Mouse (Mus musculus) small intestine, adult 2 months (tissue): ENCODE data around the gene Prdx6. TPM values are rescaled to one million over a fixed set of nuclear protein-coding genes. Genes with fewer than 3 reads are reported as not detected.
A peak's percentile ranks its signal among the peaks of the same experiment; 100 is the strongest.

ENCODE experiments used
- H3K27ac ChIP-seq: fragments of 200-500 bp; 2 replicates; pipeline ENCODE4 v1.5.1; 2012; ENCODE audit warnings: low read depth, low read length, control low read depth, inconsistent platforms; ENCODE audit not compliant: insufficient read depth
- H3K27me3 ChIP-seq: fragments of 200-500 bp; 2 replicates; pipeline ENCODE4 v1.6.1; 2012; ENCODE audit warnings: mild to moderate bottlenecking, moderate library complexity, low read length, inconsistent platforms; ENCODE audit not compliant: control insufficient read depth, insufficient read depth
- H3K36me3 ChIP-seq: fragments of 200-500 bp; 2 replicates; pipeline ENCODE4 v1.6.1; 2012; ENCODE audit warnings: mild to moderate bottlenecking, low read length, control low read depth, inconsistent platforms; ENCODE audit not compliant: control insufficient read depth, insufficient read depth
- H3K4me1 ChIP-seq: fragments of 200-500 bp; 2 replicates; pipeline ENCODE4 v1.6.1; 2012; ENCODE audit warnings: low read length, inconsistent platforms, mixed read lengths; ENCODE audit not compliant: control insufficient read depth, insufficient read depth, insufficient read length
- H3K4me3 ChIP-seq: fragments of 200-500 bp; 2 replicates; pipeline ENCODE4 v1.5.1; 2012; ENCODE audit warnings: low read depth, mild to moderate bottlenecking, control low read depth, inconsistent platforms, low read length, moderate library complexity
- CTCF ChIP-seq: fragments of 200-500 bp; IDR thresholded peaks from 2 replicates; pipeline ENCODE4 v1.5.1; 2012; ENCODE audit warnings: low read depth, mild to moderate bottlenecking, control low read depth, inconsistent platforms, low read length, moderate library complexity, mixed read lengths; ENCODE audit not compliant: insufficient replicate concordance, insufficient read length; ENCODE audit errors: extremely low read depth
- POLR2A ChIP-seq: fragments of 200-500 bp; IDR thresholded peaks from 2 replicates; pipeline ENCODE4 v1.6.1; 2012; ENCODE audit warnings: low read depth, mild to moderate bottlenecking, control low read depth, inconsistent platforms, low read length, moderate library complexity
- WGBS: fragments of 180-500 bp; shearing (Covaris S2); methylation state at CpG from one replicate; pipeline ENCODE4 v1.1.7; 2018; 5-methylcytosine and 5-hydroxymethylcytosine counted together
- polyA plus RNA-seq: library from polyadenylated mRNA; depleted of rRNA; stranded (reverse); fragments of >200 nt; gene quantifications from 2 replicates; pipeline ENCODE4 v1.2.3, GENCODE M21; 2012

Gene Prdx6
- polyA plus RNA-seq, 1 experiment, result 59.5 TPM

DNA sequence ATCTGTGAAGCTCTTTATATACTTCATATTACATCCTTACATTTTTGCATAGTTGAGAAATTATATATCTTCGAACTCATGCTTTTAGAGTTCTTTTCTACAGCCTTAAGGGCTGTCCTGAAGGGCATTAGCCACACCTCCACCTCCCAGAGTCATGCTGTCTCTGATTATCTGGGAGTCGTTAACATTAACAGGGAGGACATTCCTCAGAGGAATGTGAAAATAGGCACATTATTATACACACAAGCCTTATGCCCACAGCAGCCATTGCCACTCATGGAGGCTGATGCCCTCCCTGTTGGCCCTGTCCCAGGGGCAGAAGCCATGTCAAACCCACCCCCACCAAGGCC, 20.4 kb upstream of the Prdx6 start:
- Histone ChIP-seq H3K27me3 (no peaks in the 10 kb centered on the region), H3K36me3 (no peaks in the 10 kb centered on the region), H3K4me1 (peaks cover 10% of the 10 kb centered on the region; the same call in 1 of the 2 replicates), H3K4me3 (no peak overlapping the region), H3K27ac (no peak overlapping the region)
- TF ChIP-seq POLR2A (no peak), CTCF (no peak)
- 48% methylated on average over 2 of the region's 2 CpGs for WGBS

DNA sequence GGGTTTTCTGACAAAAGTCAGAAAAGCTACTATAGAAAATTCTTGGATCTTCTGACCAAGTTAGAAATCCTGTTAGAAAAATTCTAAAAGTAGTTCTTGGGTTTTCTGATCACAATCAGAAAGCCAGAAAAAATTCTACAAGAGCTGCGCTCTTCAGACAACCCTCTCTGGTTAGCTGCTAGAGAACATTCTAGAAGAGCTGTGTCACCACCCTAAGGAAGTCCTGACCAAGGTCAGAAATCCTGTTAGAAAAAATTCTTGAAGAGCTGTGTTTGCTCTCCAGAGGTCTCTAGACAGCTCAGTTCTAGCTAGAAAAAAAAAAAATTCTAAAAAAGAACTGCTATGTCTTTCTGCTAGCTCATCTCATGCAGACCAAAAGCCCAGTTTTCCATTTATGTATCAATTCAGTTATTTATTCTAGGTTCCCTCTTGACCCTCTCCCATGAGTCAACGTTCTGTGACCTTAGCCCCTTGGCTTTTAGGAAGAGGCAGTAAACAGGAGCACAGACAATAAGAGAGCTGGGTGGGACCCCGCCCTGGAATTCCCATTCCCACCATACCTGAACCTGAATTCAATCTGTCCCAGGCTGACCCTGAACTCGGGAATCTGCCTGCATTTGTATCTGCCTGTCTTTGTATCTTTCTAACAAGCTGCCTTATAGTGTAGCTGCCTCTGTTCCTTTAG, 19.9 kb upstream of the Prdx6 start:
- H3K36me3 ChIP-seq, result no peaks in the 10 kb centered on the region
- H3K4me3 ChIP-seq, result no peak overlapping the region
- peaks cover 11% of the 10 kb centered on the region; the same call in 1 of the 2 replicates for H3K4me1 ChIP-seq
- H3K27ac ChIP-seq, result no peak overlapping the region
- TF ChIP-seq CTCF (no peak), POLR2A (no peak)
- no peaks in the 10 kb centered on the region for H3K27me3 ChIP-seq
- 61% methylated on average over 4 of the region's 4 CpGs for WGBS

DNA sequence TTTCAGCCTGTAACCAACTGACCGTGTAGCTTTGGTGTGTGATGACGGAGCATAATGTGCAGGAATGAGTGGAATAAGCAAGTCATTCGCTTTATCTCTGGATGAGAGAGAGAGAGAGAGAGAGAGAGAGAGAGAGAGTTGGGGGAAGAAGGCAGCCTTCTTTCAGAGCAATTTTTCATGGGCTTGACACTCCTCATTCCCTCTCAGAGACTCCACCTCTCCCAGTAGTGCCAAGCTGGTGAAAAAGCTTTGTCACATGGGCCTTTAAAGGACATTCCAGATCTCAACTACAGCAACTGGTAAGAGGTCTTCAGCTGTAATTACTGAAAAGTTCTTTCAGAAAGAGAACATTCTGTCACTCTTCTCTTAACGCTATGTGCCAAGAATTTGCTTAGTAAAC, 18.3 kb upstream of the Prdx6 start:
- peaks cover 19% of the 10 kb centered on the region; the same call in 1 of the 2 replicates for H3K4me1 ChIP-seq
- TF ChIP-seq POLR2A (no peak), CTCF (no peak)
- H3K27me3 ChIP-seq, result no peaks in the 10 kb centered on the region
- WGBS, result 62% methylated on average over 4 of the region's 4 CpGs
- H3K4me3 ChIP-seq, result no peak overlapping the region
- no peaks in the 10 kb centered on the region for H3K36me3 ChIP-seq
- peak overlapping the region; percentile 39; the same call in 1 of the 2 replicates for H3K27ac ChIP-seq

DNA sequence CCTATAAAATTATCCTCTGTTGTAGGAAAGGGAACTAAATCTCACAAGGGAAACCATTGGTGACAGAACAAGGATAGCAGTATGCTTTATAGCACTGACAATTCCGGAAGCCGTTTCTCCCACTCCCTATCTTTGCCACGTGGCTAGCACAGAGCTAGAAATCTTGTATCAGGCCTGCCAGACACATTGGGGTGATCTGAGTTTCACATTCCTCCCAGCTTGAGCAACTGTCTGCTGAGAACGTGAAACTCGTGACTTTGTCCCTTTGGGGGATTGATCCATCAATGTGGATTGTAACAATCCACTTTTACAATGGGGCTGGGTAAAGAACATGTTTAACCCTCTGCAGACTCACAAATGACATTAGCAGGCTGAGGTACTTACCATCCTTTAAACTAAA, 17.9 kb upstream of the Prdx6 start:
- WGBS, result 19% methylated on average over 5 of the region's 5 CpGs

DNA sequence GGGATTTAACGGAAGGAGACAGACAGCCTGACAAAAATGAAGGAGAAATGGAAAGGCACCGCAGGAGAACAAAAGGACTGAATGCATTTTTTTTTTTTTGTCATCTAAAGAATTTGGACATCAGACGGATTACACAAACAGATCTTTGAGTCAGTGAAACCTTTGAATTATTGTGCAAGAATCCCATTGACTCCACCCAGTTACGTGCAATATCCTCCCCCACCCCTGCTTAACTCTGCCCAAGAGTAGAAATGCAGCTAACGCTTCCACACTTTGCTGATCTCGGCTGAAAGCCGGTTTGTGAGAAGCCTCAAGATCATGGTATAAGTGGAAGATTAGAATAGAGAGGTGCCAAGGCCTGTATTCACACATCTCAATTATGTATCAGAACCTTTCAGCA, 17.1 kb upstream of the Prdx6 start:
- Histone ChIP-seq H3K4me3 (no peak overlapping the region), H3K27ac (peak overlapping the region; percentile 47; the same call in 1 of the 2 replicates), H3K27me3 (no peaks in the 10 kb centered on the region), H3K36me3 (no peaks in the 10 kb centered on the region), H3K4me1 (peaks cover 24% of the 10 kb centered on the region; the same call in 1 of the 2 replicates)
- 32% methylated on average over 7 of the region's 7 CpGs for WGBS
- no peak for TF ChIP-seq CTCF
- TF ChIP-seq POLR2A, result no peak

More for the DNA sequence above, 17.9 kb upstream of the Prdx6 start:
- Histone ChIP-seq H3K4me1 (peaks cover 22% of the 10 kb centered on the region; the same call in 1 of the 2 replicates), H3K27ac (peak overlapping the region; percentile 39; the same call in 1 of the 2 replicates), H3K36me3 (no peaks in the 10 kb centered on the region), H3K27me3 (no peaks in the 10 kb centered on the region), H3K4me3 (no peak overlapping the region)
- TF ChIP-seq CTCF (no peak), POLR2A (no peak)

DNA sequence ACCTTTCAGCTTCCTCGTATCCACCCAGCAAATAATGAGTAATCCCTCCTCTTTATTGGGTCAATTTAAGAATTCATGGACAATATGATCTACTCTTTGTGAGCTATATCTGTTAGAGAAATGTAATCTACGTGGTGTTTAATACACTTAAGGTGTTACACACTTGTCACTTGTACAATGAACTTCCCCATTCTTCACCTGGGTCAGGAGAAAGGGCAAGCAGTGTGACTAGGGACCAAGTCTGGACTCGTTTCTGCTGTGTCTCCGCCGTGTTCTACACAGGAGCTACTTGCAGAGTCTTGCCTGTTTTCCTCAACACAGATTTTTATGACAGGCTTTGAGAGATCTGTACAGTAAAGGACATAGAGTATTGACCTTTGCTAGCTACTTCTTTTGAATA, 13.9 kb upstream of the Prdx6 start:
- Histone ChIP-seq H3K4me3 (no peak overlapping the region), H3K27me3 (no peaks in the 10 kb centered on the region), H3K36me3 (no peaks in the 10 kb centered on the region), H3K27ac (peak overlapping the region; percentile 61; the same call in 1 of the 2 replicates), H3K4me1 (peaks cover 28% of the 10 kb centered on the region; the same call in 1 of the 2 replicates)
- WGBS, result 32% methylated on average over 5 of the region's 5 CpGs
- TF ChIP-seq CTCF (no peak), POLR2A (no peak)

DNA sequence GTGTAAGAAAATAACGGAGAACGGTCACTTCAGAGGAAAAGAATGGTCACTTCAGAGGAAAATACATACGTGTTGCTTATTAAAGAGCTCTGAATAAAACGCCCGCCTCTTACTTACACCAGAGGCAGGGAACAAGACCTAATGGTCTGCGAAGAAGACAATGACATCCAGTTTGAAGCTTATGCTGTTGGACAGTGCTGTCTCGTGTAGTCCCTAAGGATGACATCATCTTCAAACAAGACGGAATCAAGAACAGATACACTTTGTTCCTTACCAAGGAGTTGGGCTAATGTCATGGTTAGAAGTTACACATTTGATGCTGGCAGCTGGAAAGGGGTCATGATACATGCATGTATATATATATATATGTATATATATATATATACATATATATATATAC, 12.6 kb upstream of the Prdx6 start:
- Histone ChIP-seq H3K36me3 (no peaks in the 10 kb centered on the region), H3K27ac (no peak overlapping the region), H3K27me3 (no peaks in the 10 kb centered on the region), H3K4me3 (no peak overlapping the region), H3K4me1 (peaks cover 22% of the 10 kb centered on the region; the same call in 1 of the 2 replicates)
- TF ChIP-seq POLR2A (no peak), CTCF (no peak)
- WGBS, result 92% methylated on average over 8 of the region's 8 CpGs
